Mouse (Mus musculus) limb, embryonic 13.5 days (tissue): ENCODE data around the gene Wdr95. TPM values are rescaled to one million over a fixed set of nuclear protein-coding genes. Genes with fewer than 3 reads are reported as not detected.

ENCODE experiments used
- ATAC-seq: fragments of 200-750 bp; cut with Nextera tagmentation; 2 replicates; pipeline ENCODE4 v1.8.0; 2017; ENCODE audit warnings: low read depth, moderate number of reproducible peaks, moderate TSS enrichment; ENCODE audit not compliant: low FRiP score
- H3K27ac ChIP-seq: fragments of 300-500 bp; sonication (generic); 2 replicates; pipeline ENCODE4 v1.5.1; 2015; ENCODE audit warnings: inconsistent platforms, mild to moderate bottlenecking, moderate library complexity
- H3K27me3 ChIP-seq: fragments of 300-500 bp; sonication (generic); 2 replicates; pipeline ENCODE4 v1.6.1; 2015; ENCODE audit warnings: mild to moderate bottlenecking, inconsistent platforms
- H3K36me3 ChIP-seq: fragments of 300-500 bp; sonication (generic); 2 replicates; pipeline ENCODE4 v1.6.1; 2015; ENCODE audit warnings: inconsistent platforms, mild to moderate bottlenecking, moderate library complexity
- H3K4me1 ChIP-seq: fragments of 300-500 bp; sonication (generic); 2 replicates; pipeline ENCODE4 v1.6.1; 2015; ENCODE audit warnings: inconsistent platforms
- H3K4me2 ChIP-seq: fragments of 300-500 bp; sonication (generic); replicated peaks from 2 replicates; pipeline ENCODE4 v1.6.1; 2015; ENCODE audit warnings: inconsistent platforms, mild to moderate bottlenecking, moderate library complexity
- H3K4me3 ChIP-seq: fragments of 300-500 bp; sonication (generic); 2 replicates; pipeline ENCODE4 v1.5.1; 2015; ENCODE audit warnings: moderate library complexity, mild to moderate bottlenecking, inconsistent platforms
- H3K9ac ChIP-seq: fragments of 300-500 bp; sonication (generic); 2 replicates; pipeline ENCODE4 v1.6.1; 2015; ENCODE audit warnings: mild to moderate bottlenecking, inconsistent platforms
- H3K9me3 ChIP-seq: fragments of 300-500 bp; sonication (generic); 2 replicates; pipeline ENCODE4 v1.6.1; 2016; ENCODE audit warnings: inconsistent platforms
- WGBS: fragments of 180-500 bp; shearing (Covaris S2); methylation state at CpG from one replicate; pipeline ENCODE4 v1.1.7; 2015; 5-methylcytosine and 5-hydroxymethylcytosine counted together
- polyA plus RNA-seq: library from polyadenylated mRNA; unstranded; fragments of >200 nt; fragmentation: Nextera tagmentation; extraction: Ambion mirVana; gene quantifications from 2 replicates; pipeline ENCODE4 v1.2.1, GENCODE M21; 2015

Wdr95 gene
- polyA plus RNA-seq, 1 experiment from 2014 or later = 0.08 TPM

- H3K9ac ChIP-seq = no peak overlapping the region
- H3K36me3 ChIP-seq = no peaks in the 10 kb centered on the region
- H3K4me1 ChIP-seq = no peaks in the 10 kb centered on the region
- H3K9me3 ChIP-seq = no peaks in the 10 kb centered on the region; the same call in 1 of the 2 replicates
- no peak overlapping the region for H3K4me3 ChIP-seq
- H3K27me3 ChIP-seq = no peaks in the 10 kb centered on the region
- H3K27ac ChIP-seq = no peak overlapping the region
- WGBS = 80% methylated on average over 23 of the region's 23 CpGs
- H3K4me2 ChIP-seq = no peak overlapping the region
- no peak for ATAC-seq
Measured at GRCm38 (mm10) chr5:149503423-149504175, 24.9 kb upstream of the Wdr95 start.

GRCm38 (mm10) chr5:149504985-149505384, 23.5 kb upstream of the Wdr95 start:
- 82% methylated on average over 8 of the region's 8 CpGs for WGBS
- no peak overlapping the region for H3K4me3 ChIP-seq
- H3K4me1 ChIP-seq = no peaks in the 10 kb centered on the region
- H3K9ac ChIP-seq = no peak overlapping the region
- no peak overlapping the region for H3K27ac ChIP-seq
- no peak for ATAC-seq
- no peak overlapping the region for H3K4me2 ChIP-seq
- H3K27me3 ChIP-seq = no peaks in the 10 kb centered on the region
- H3K9me3 ChIP-seq = no peaks in the 10 kb centered on the region; the same call in 1 of the 2 replicates
- H3K36me3 ChIP-seq = no peaks in the 10 kb centered on the region

GRCm38 (mm10) chr5:149506033-149506432, 22.4 kb upstream of the Wdr95 start:
- H3K36me3 ChIP-seq = no peaks in the 10 kb centered on the region
- no peak overlapping the region for H3K9ac ChIP-seq
- H3K27me3 ChIP-seq = no peaks in the 10 kb centered on the region
- WGBS = 100% methylated on average over 2 of the region's 2 CpGs
- no peak overlapping the region for H3K4me2 ChIP-seq
- no peaks in the 10 kb centered on the region; the same call in 1 of the 2 replicates for H3K9me3 ChIP-seq
- H3K4me1 ChIP-seq = no peaks in the 10 kb centered on the region
- H3K4me3 ChIP-seq = no peak overlapping the region
- no peak overlapping the region for H3K27ac ChIP-seq
- no peak for ATAC-seq

- ATAC-seq = no peak
- Histone ChIP-seq H3K27me3 (no peaks in the 10 kb centered on the region), H3K4me1 (peaks cover 2% of the 10 kb centered on the region), H3K4me2 (no peak overlapping the region), H3K9me3 (no peaks in the 10 kb centered on the region; the same call in 1 of the 2 replicates), H3K27ac (no peak overlapping the region), H3K36me3 (no peaks in the 10 kb centered on the region), H3K9ac (no peak overlapping the region), H3K4me3 (no peak overlapping the region)
- 85% methylated on average over 20 of the region's 20 CpGs for WGBS
Measured at GRCm38 (mm10) chr5:149508094-149509029, 20.1 kb upstream of the Wdr95 start.

GRCm38 (mm10) chr5:149510323-149510722, 18.2 kb upstream of the Wdr95 start:
- Histone ChIP-seq H3K27me3 (no peaks in the 10 kb centered on the region), H3K4me3 (no peak overlapping the region), H3K27ac (no peak overlapping the region), H3K4me1 (peaks cover 20% of the 10 kb centered on the region), H3K36me3 (no peaks in the 10 kb centered on the region), H3K9ac (no peak overlapping the region), H3K9me3 (no peaks in the 10 kb centered on the region; the same call in 1 of the 2 replicates), H3K4me2 (no peak overlapping the region)
- 72% methylated on average over 13 of the region's 13 CpGs for WGBS
- no peak for ATAC-seq

- H3K9ac ChIP-seq = no peak overlapping the region
- peaks cover 23% of the 10 kb centered on the region for H3K4me1 ChIP-seq
- H3K27ac ChIP-seq = no peak overlapping the region
- no peaks in the 10 kb centered on the region for H3K36me3 ChIP-seq
- no peak overlapping the region for H3K4me3 ChIP-seq
- no peaks in the 10 kb centered on the region for H3K27me3 ChIP-seq
- no peaks in the 10 kb centered on the region for H3K9me3 ChIP-seq
- WGBS = 31% methylated on average over 3 of the region's 3 CpGs
- no peak for ATAC-seq
- no peak overlapping the region for H3K4me2 ChIP-seq
Measured at GRCm38 (mm10) chr5:149512695-149513094, 15.8 kb upstream of the Wdr95 start.

- Histone ChIP-seq H3K9me3 (no peaks in the 10 kb centered on the region), H3K4me3 (0 out of 2 replicates have a peak overlapping the region, but pooled peaks have one; percentile 11), H3K4me1 (peaks cover 26% of the 10 kb centered on the region), H3K4me2 (peak overlapping the region; percentile 55), H3K9ac (no peak overlapping the region), H3K27ac (peak overlapping the region; percentile 85), H3K36me3 (no peaks in the 10 kb centered on the region), H3K27me3 (no peaks in the 10 kb centered on the region)
- WGBS = 43% methylated on average over 9 of the region's 9 CpGs
- peak; percentile 21; the same call in 1 of the 2 replicates for ATAC-seq
Measured at GRCm38 (mm10) chr5:149513438-149514086, 14.9 kb upstream of the Wdr95 start.

- H3K4me2 ChIP-seq = peak overlapping the region; percentile 55
- ATAC-seq = peak; percentile 65
- H3K4me3 ChIP-seq = peak overlapping the region; percentile 11
- H3K36me3 ChIP-seq = no peaks in the 10 kb centered on the region
- peaks cover 26% of the 10 kb centered on the region for H3K4me1 ChIP-seq
- peak overlapping the region; percentile 36; the same call in 1 of the 2 replicates for H3K9ac ChIP-seq
- H3K9me3 ChIP-seq = no peaks in the 10 kb centered on the region
- peak overlapping the region; percentile 85 for H3K27ac ChIP-seq
- no peaks in the 10 kb centered on the region for H3K27me3 ChIP-seq
- 10% methylated on average over 14 of the region's 14 CpGs for WGBS
Measured at GRCm38 (mm10) chr5:149514087-149514671, 14.3 kb upstream of the Wdr95 start.

- Histone ChIP-seq H3K9ac (no peak overlapping the region), H3K36me3 (no peaks in the 10 kb centered on the region), H3K4me1 (peaks cover 26% of the 10 kb centered on the region), H3K27me3 (no peaks in the 10 kb centered on the region), H3K4me2 (peak overlapping the region; percentile 55), H3K9me3 (no peaks in the 10 kb centered on the region), H3K27ac (peak overlapping the region; percentile 85), H3K4me3 (no peak overlapping the region)
- ATAC-seq = no peak
- WGBS = 41% methylated on average over 2 of the region's 3 CpGs
Measured at GRCm38 (mm10) chr5:149514890-149515289, 13.6 kb upstream of the Wdr95 start.

GRCm38 (mm10) chr5:149517116-149517515, 11.4 kb upstream of the Wdr95 start:
- H3K4me1 ChIP-seq = peaks cover 30% of the 10 kb centered on the region
- H3K4me3 ChIP-seq = no peak overlapping the region
- no peaks in the 10 kb centered on the region for H3K9me3 ChIP-seq
- WGBS = 70% methylated on average over 6 of the region's 6 CpGs
- H3K4me2 ChIP-seq = no peak overlapping the region
- no peak overlapping the region for H3K27ac ChIP-seq
- no peak overlapping the region for H3K9ac ChIP-seq
- no peaks in the 10 kb centered on the region for H3K36me3 ChIP-seq
- no peaks in the 10 kb centered on the region for H3K27me3 ChIP-seq
- no peak for ATAC-seq

GRCm38 (mm10) chr5:149520806-149521205, 7.7 kb upstream of the Wdr95 start:
- WGBS = 88% methylated on average over 5 of the region's 5 CpGs
- no peak overlapping the region for H3K4me2 ChIP-seq
- ATAC-seq = no peak
- no peaks in the 10 kb centered on the region for H3K27me3 ChIP-seq
- H3K9me3 ChIP-seq = no peaks in the 10 kb centered on the region
- H3K9ac ChIP-seq = no peak overlapping the region
- no peak overlapping the region for H3K4me3 ChIP-seq
- no peaks in the 10 kb centered on the region for H3K36me3 ChIP-seq
- no peak overlapping the region for H3K27ac ChIP-seq
- H3K4me1 ChIP-seq = peaks cover 15% of the 10 kb centered on the region
